Mouse (Mus musculus): Measurements from ENCODE around the gene Hydin. TPM values are rescaled to one million over a fixed set of nuclear protein-coding genes. Genes with fewer than 3 reads are reported as not detected.

Hydin gene
- polyA plus RNA-seq, 1 experiment from 2014 or later: 0.26 TPM

DNA sequence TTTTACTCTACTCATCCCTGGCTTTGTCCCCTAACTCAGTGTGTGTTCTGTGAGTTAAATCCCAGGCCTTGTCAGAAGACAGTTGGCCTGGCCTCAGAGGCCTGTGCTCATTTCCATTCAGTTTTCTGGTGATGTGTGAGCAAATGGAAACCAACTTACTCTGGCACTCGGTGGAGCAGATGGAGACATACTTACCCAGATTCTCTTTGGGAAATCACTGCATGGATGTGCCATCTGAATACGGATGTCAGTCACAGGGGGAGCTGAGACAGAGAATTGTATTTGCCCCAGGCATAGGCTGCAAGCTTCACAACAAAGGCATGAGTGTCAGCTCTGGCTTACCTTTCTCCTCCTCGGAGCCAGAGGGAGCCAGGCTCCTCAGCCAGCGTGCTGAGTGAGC is 359.7 kb downstream of the Hydin start:
- H3K36me3 ChIP-seq: no peaks in the 10 kb centered on the region
- no peaks in the 10 kb centered on the region for H3K9me3 ChIP-seq
- no peak overlapping the region for H3K4me3 ChIP-seq (replicated peaks)
- H3K27ac ChIP-seq: no peak overlapping the region
- H3K27me3 ChIP-seq: no peaks in the 10 kb centered on the region
- no peak for ATAC-seq
- no peak overlapping the region; the same call in 1 of the 2 replicates for H3K9ac ChIP-seq (replicated peaks)
- H3K4me2 ChIP-seq (replicated peaks): no peak overlapping the region
- 71% methylated on average over 4 of the region's 4 CpGs for WGBS
- H3K4me1 ChIP-seq (replicated peaks): peaks cover 9% of the 10 kb centered on the region

- no peaks in the 10 kb centered on the region for H3K27me3 ChIP-seq
- no peak for ATAC-seq
- H3K4me1 ChIP-seq (replicated peaks): peaks cover 9% of the 10 kb centered on the region; the same call in 1 of the 2 replicates
- WGBS: 73% methylated on average over 9 of the region's 9 CpGs
- H3K9me3 ChIP-seq: no peaks in the 10 kb centered on the region
- no peak overlapping the region for H3K9ac ChIP-seq (replicated peaks)
- no peak overlapping the region for H3K27ac ChIP-seq
- no peak overlapping the region for H3K4me3 ChIP-seq (replicated peaks)
- H3K4me2 ChIP-seq (replicated peaks): no peak overlapping the region
- peaks cover 26% of the 10 kb centered on the region for H3K36me3 ChIP-seq
Measured at GRCm38 (mm10) chr8:110629245-110630063, 362.7 kb downstream of the Hydin start.

DNA sequence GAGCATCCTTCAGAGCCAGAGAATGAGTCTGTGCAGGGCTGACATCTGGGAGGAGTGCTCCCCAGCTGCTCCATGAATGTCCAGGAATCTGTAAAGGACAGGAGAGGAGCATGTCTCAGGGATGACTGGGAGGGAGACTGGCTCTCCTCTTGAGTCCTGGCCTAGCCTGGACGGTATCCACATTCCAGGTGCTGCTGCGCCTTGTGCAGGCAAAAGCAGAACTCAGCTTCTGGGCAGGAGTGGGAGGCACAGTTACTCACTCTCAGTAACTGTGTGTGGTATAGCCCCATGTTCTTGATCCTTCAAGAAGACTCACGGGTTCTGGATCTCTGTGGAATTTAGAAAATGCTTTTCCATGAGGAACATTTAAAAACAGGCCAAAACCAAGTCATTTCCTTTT is 363.3 kb downstream of the Hydin start:
- H3K4me3 ChIP-seq (replicated peaks): no peak overlapping the region
- H3K9ac ChIP-seq (replicated peaks): no peak overlapping the region
- ATAC-seq: no peak
- no peaks in the 10 kb centered on the region for H3K9me3 ChIP-seq
- no peaks in the 10 kb centered on the region for H3K27me3 ChIP-seq
- H3K4me2 ChIP-seq (replicated peaks): no peak overlapping the region
- H3K4me1 ChIP-seq (replicated peaks): peaks cover 9% of the 10 kb centered on the region; the same call in 1 of the 2 replicates
- no peak overlapping the region for H3K27ac ChIP-seq
- 98% methylated on average over 3 of the region's 3 CpGs for whole genome bisulfite sequencing
- peaks cover 32% of the 10 kb centered on the region for H3K36me3 ChIP-seq

DNA sequence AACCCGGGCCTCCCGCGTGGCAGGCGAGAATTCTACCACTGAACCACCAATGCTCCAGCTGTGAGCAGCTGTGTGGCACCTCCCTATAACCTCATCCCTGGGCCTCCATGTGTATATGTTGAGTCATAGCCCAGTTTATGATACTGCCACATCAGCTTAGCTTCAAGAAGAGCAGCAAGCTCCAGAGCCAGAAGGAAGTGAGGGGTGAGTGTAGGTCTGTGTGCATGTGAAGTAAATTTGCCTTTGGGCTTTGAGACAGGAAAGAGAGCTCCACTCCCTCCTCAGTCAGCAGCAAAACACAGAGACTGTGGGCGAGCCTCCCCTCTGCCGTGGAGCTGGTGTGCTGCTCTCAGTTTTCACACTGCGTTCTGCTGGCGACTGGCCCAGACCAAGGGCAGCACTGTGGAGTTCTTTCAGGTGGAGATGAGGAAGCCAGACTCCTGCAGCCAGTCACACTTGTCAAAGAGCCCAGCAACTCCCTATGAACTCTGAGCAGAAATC is 363.8 kb downstream of the Hydin start:
- no peak overlapping the region for H3K27ac ChIP-seq
- no peaks in the 10 kb centered on the region for H3K9me3 ChIP-seq
- peaks cover 37% of the 10 kb centered on the region for H3K36me3 ChIP-seq
- H3K27me3 ChIP-seq: no peaks in the 10 kb centered on the region
- no peak overlapping the region; the same call in 1 of the 2 replicates for H3K9ac ChIP-seq (replicated peaks)
- WGBS: 92% methylated on average over 8 of the region's 8 CpGs
- no peak overlapping the region for H3K4me3 ChIP-seq (replicated peaks)
- no peak for ATAC-seq
- peaks cover 9% of the 10 kb centered on the region; the same call in 1 of the 2 replicates for H3K4me1 ChIP-seq (replicated peaks)
- H3K4me2 ChIP-seq (replicated peaks): no peak overlapping the region

- Histone ChIP-seq H3K4me1 (replicated peaks) (peaks cover 7% of the 10 kb centered on the region; the same call in 1 of the 2 replicates), H3K4me2 (replicated peaks) (no peak overlapping the region), H3K36me3 (peaks cover 43% of the 10 kb centered on the region), H3K27me3 (no peaks in the 10 kb centered on the region), H3K9ac (replicated peaks) (no peak overlapping the region), H3K27ac (no peak overlapping the region), H3K9me3 (no peaks in the 10 kb centered on the region), H3K4me3 (replicated peaks) (no peak overlapping the region)
- WGBS: 94% methylated on average over 7 of the region's 7 CpGs
- no peak for ATAC-seq
Measured at GRCm38 (mm10) chr8:110631201-110631600, 364.4 kb downstream of the Hydin start.

DNA sequence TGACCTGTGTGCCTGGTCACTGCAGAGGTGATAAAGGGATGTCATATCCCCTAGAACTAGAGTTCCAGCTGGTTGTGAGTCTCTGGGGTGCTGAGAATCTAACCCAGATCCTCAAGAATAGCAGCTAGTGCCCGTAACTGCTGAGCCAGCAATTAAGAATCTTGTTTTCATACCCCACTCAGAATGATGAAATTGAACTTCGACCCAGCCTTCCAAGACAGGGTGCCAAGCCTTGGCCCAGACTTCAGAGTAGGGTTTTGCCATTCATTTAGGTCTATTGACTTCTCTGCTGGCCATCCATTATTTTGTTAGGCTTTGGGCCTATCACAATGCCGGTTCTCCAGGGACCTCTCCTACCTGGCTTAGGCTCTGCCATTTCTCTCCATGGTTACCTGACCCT is 367.0 kb downstream of the Hydin start:
- H3K4me3 ChIP-seq (replicated peaks): no peak overlapping the region
- H3K4me1 ChIP-seq (replicated peaks): no peaks in the 10 kb centered on the region
- H3K27ac ChIP-seq: no peak overlapping the region
- no peaks in the 10 kb centered on the region for H3K9me3 ChIP-seq
- ATAC-seq: no peak
- no peak overlapping the region for H3K9ac ChIP-seq (replicated peaks)
- no peaks in the 10 kb centered on the region for H3K27me3 ChIP-seq
- H3K36me3 ChIP-seq: peaks cover 68% of the 10 kb centered on the region
- no peak overlapping the region for H3K4me2 ChIP-seq (replicated peaks)
- WGBS: 89% methylated on average over 3 of the region's 3 CpGs

GRCm38 (mm10) chr8:110636182-110636581 is 369.4 kb downstream of the Hydin start:
- Histone ChIP-seq H3K36me3 (peaks cover 74% of the 10 kb centered on the region), H3K9me3 (no peaks in the 10 kb centered on the region), H3K27ac (no peak overlapping the region), H3K4me1 (replicated peaks) (no peaks in the 10 kb centered on the region), H3K27me3 (no peaks in the 10 kb centered on the region), H3K9ac (replicated peaks) (no peak overlapping the region), H3K4me2 (replicated peaks) (no peak overlapping the region), H3K4me3 (replicated peaks) (no peak overlapping the region)
- 94% methylated on average over 6 of the region's 6 CpGs for WGBS
- no peak for ATAC-seq

GRCm38 (mm10) chr8:110642331-110642730 is 375.6 kb downstream of the Hydin start:
- 94% methylated on average over 5 of the region's 5 CpGs for WGBS
- Histone ChIP-seq H3K27me3 (no peaks in the 10 kb centered on the region), H3K4me3 (replicated peaks) (no peak overlapping the region), H3K9ac (replicated peaks) (no peak overlapping the region), H3K36me3 (peaks cover 49% of the 10 kb centered on the region), H3K9me3 (no peaks in the 10 kb centered on the region), H3K4me1 (replicated peaks) (no peaks in the 10 kb centered on the region), H3K4me2 (replicated peaks) (no peak overlapping the region), H3K27ac (no peak overlapping the region)
- ATAC-seq: no peak

DNA sequence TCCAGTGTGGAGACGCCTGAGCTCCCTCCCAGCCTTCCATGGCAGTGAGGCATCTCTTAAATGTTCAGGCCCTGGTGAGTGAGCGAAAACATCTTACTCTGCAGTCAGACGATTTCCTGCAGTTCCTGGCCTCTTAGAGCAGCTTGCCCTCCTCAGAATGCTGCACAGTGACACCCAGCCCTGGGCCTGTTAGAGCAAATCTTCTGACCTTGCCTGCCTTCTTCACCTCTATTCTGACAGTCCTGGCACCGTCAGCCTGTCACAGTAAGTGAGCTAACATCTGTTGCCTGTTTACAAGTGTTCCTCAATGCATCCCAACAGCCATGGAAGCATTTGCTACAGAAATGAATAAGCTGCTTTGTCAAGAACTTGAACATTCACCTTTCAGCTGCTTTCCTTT is 376.4 kb downstream of the Hydin start:
- no peak overlapping the region for H3K4me3 ChIP-seq (replicated peaks)
- no peak overlapping the region for H3K4me2 ChIP-seq (replicated peaks)
- H3K4me1 ChIP-seq (replicated peaks): no peaks in the 10 kb centered on the region
- H3K9me3 ChIP-seq: no peaks in the 10 kb centered on the region
- 82% methylated on average over 4 of the region's 4 CpGs for WGBS
- H3K36me3 ChIP-seq: peaks cover 40% of the 10 kb centered on the region
- no peak overlapping the region for H3K9ac ChIP-seq (replicated peaks)
- no peaks in the 10 kb centered on the region for H3K27me3 ChIP-seq
- H3K27ac ChIP-seq: no peak overlapping the region
- ATAC-seq: no peak

DNA sequence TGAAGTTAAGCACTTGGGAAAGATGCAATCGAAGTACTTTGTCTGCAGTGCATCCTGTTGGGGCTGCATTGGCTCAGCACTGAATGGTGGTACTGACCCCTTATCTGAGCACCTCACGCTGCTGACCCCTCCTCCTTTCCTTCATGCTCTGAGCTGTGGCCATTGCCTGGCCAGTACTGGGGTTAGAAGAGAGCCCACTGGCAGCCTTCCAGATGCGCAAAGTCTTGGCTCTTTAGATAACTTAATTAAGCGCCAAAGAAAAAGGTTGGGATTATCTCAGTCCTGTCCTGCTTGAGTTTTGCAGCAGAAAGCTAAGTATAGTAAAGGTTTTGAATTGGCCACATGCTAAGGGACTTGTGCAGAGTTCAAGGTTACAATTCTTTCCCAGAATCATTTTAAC is 377.6 kb downstream of the Hydin start:
- H3K9ac ChIP-seq (replicated peaks): no peak overlapping the region
- H3K36me3 ChIP-seq: peaks cover 39% of the 10 kb centered on the region
- H3K9me3 ChIP-seq: no peaks in the 10 kb centered on the region
- no peaks in the 10 kb centered on the region for H3K4me1 ChIP-seq (replicated peaks)
- WGBS: 90% methylated on average over 4 of the region's 4 CpGs
- no peak overlapping the region for H3K4me3 ChIP-seq (replicated peaks)
- no peaks in the 10 kb centered on the region for H3K27me3 ChIP-seq
- no peak overlapping the region for H3K27ac ChIP-seq
- H3K4me2 ChIP-seq (replicated peaks): no peak overlapping the region
- ATAC-seq: no peak

DNA sequence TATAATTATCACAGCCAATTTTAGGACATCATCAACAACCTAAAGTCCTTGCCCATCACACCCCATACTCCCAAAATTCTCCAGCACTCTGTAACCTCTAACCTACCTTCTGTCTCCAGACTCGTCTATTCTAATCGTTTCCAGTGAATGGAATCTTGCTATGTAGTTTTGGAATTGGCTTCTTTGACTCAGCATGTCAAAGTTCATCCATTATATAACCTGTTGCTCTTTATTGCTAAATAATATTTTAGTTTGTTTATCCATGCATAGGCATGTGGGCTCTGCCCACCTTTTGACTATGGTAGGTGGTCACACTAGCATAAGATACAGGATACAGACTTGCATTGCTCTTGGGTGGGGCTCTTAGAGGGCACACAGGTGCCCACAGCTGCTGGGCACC is 378.1 kb downstream of the Hydin start:
- H3K27me3 ChIP-seq: no peaks in the 10 kb centered on the region
- peaks cover 43% of the 10 kb centered on the region for H3K36me3 ChIP-seq
- no peak overlapping the region for H3K9ac ChIP-seq (replicated peaks)
- no peak overlapping the region for H3K4me3 ChIP-seq (replicated peaks)
- H3K4me2 ChIP-seq (replicated peaks): no peak overlapping the region
- ATAC-seq: no peak
- H3K9me3 ChIP-seq: no peaks in the 10 kb centered on the region
- no peaks in the 10 kb centered on the region for H3K4me1 ChIP-seq (replicated peaks)
- WGBS: 82% methylated on average over 2 of the region's 2 CpGs
- H3K27ac ChIP-seq: no peak overlapping the region

GRCm38 (mm10) chr8:110645340-110645739 is 378.6 kb downstream of the Hydin start:
- WGBS: 94% methylated on average over 3 of the region's 3 CpGs

More at GRCm38 (mm10) chr8:110645340-110645739, 378.6 kb downstream of the Hydin start:
- H3K4me3 ChIP-seq (replicated peaks): no peak overlapping the region
- no peak overlapping the region for H3K27ac ChIP-seq
- no peak overlapping the region for H3K4me2 ChIP-seq (replicated peaks)
- no peak for ATAC-seq
- no peaks in the 10 kb centered on the region for H3K9me3 ChIP-seq
- no peaks in the 10 kb centered on the region for H3K4me1 ChIP-seq (replicated peaks)
- no peaks in the 10 kb centered on the region for H3K27me3 ChIP-seq
- H3K36me3 ChIP-seq: peaks cover 47% of the 10 kb centered on the region
- no peak overlapping the region for H3K9ac ChIP-seq (replicated peaks)

Measured in midbrain, embryonic 13.5 days (tissue).